In genomic region chr5:120151145-120151544, GRCm38 (mm10) we compare ENCODE assay signal across 15 mouse cellular contexts. TPM values are rescaled to one million over a fixed set of nuclear protein-coding genes. Genes with fewer than 3 reads are reported as not detected.
DNase-seq lines count a peak whose midpoint lies in the region; ATAC-seq and TF ChIP-seq lines count a peak whose summit lies in the region.
"Had no signal": no experiment of that assay in that cellular context is flagged by ENCODE, and none has a peak within 500 bp of the region (broad histone marks: within the 10 kb centered on the region; RNA-seq: fewer than 3 reads in every experiment).

No protein-coding gene starts in this region.

- no peak overlapping the region for H3K4me2 ChIP-seq in midbrain, postnatal 0 days (ENCODE audit: low read depth, low read length, poor library complexity, severe bottlenecking)
- H3K4me2 ChIP-seq in midbrain, embryonic 15.5 days, result no peak overlapping the region
- H3K4me2 ChIP-seq: midbrain, embryonic 13.5 days; neural tube, embryonic 12.5 days had no signal

- H3K36me3 ChIP-seq in kidney, adult 2 months (ENCODE audit: control insufficient read depth, insufficient read depth, low read length), result no peaks in the 10 kb centered on the region
- H3K36me3 ChIP-seq in midbrain, postnatal 0 days (ENCODE audit: insufficient read depth, low read length), result peaks cover 3% of the 10 kb centered on the region; the same call in 1 of the 2 replicates
- H3K36me3 ChIP-seq in midbrain, embryonic 15.5 days (replicated peaks), result no peaks in the 10 kb centered on the region
- H3K36me3 ChIP-seq: midbrain, embryonic 13.5 days had no signal

- H3K9ac ChIP-seq in midbrain, postnatal 0 days (replicated peaks; ENCODE audit: low read length, poor library complexity, severe bottlenecking), result no peak overlapping the region
- H3K9ac ChIP-seq in midbrain, embryonic 15.5 days, result no peak overlapping the region
- H3K9ac ChIP-seq: midbrain, embryonic 13.5 days; neural tube, embryonic 12.5 days had no signal

- WGBS in cerebellum, adult 2 months, result 87% methylated on average over 4 of the region's 4 CpGs
- WGBS in kidney, adult 2 months, result 88% methylated on average over 4 of the region's 4 CpGs
- WGBS in midbrain, postnatal 0 days, result 86% methylated on average over 4 of the region's 4 CpGs
- WGBS in midbrain, embryonic 15.5 days, result 78% methylated on average over 4 of the region's 4 CpGs

- H3K4me1 ChIP-seq in cerebellum, adult 2 months (ENCODE audit: control insufficient read depth, insufficient read depth, low read length), result peaks cover 17% of the 10 kb centered on the region
- no peaks in the 10 kb centered on the region for H3K4me1 ChIP-seq in kidney, adult 2 months (ENCODE audit: control insufficient read depth, insufficient read depth, low read length)
- H3K4me1 ChIP-seq in midbrain, postnatal 0 days (ENCODE audit: insufficient read depth, low read length), result 0 out of 2 replicates have a peak, but pooled peaks cover 5% of the 10 kb centered on the region
- H3K4me1 ChIP-seq in midbrain, embryonic 15.5 days, result peaks cover 24% of the 10 kb centered on the region

- peak; percentile 17; the same call in 1 of the 2 replicates for TF ChIP-seq CTCF in cerebellum, adult 2 months (IDR thresholded peaks at IDR 0.05; ENCODE audit: borderline replicate concordance, insufficient read depth, low read depth, low read length)
- TF ChIP-seq CTCF in kidney, adult 2 months (conservative IDR thresholded peaks at IDR 0.05; ENCODE audit: insufficient read depth, insufficient read length, low read depth, low read length), result peak; percentile 54
- peak; percentile 65 for TF ChIP-seq CTCF in midbrain, postnatal 0 days (IDR thresholded peaks at IDR 0.05)

- no peak for DNase-seq in cerebellum, adult 2 months
- no peak for DNase-seq in cerebellum, adult 8-10 months
- no peak for DNase-seq in kidney, adult 2 months
- DNase-seq in kidney, adult 11 months, result no peak
- DNase-seq in midbrain, postnatal 0 days (ENCODE audit: low spot score), result no peak
- no peak for DNase-seq in urinary bladder, postnatal 10 days (ENCODE audit: low spot score)
- no peak for DNase-seq in left cerebral cortex, adult 11 months (ENCODE audit: low spot score)
- DNase-seq: cerebellum, postnatal 14 days; kidney, postnatal 14 days; right cerebral cortex, postnatal 4 days; thymus, postnatal 25 days had no signal

- H3K9me3 ChIP-seq in midbrain, postnatal 0 days (ENCODE audit: low read length), result no peaks in the 10 kb centered on the region
- H3K9me3 ChIP-seq in midbrain, embryonic 15.5 days, result no peaks in the 10 kb centered on the region
- H3K9me3 ChIP-seq: midbrain, embryonic 13.5 days; neural tube, embryonic 12.5 days had no signal

- no peak overlapping the region for H3K27ac ChIP-seq in cerebellum, adult 2 months (ENCODE audit: insufficient read depth, low read length)
- no peak overlapping the region for H3K27ac ChIP-seq in kidney, adult 2 months (ENCODE audit: insufficient read depth, low read depth, low read length)
- no peak overlapping the region for H3K27ac ChIP-seq in midbrain, postnatal 0 days (ENCODE audit: low read depth, low read length)
- no peak overlapping the region for H3K27ac ChIP-seq in midbrain, embryonic 15.5 days
- H3K27ac ChIP-seq: midbrain, embryonic 13.5 days; neural tube, embryonic 12.5 days had no signal

- no peaks in the 10 kb centered on the region for H3K27me3 ChIP-seq in cerebellum, adult 2 months (ENCODE audit: control insufficient read depth, insufficient read depth, low read length)
- H3K27me3 ChIP-seq in kidney, adult 2 months (replicated peaks; ENCODE audit: control insufficient read depth, insufficient read depth, low read length), result no peaks in the 10 kb centered on the region
- no peaks in the 10 kb centered on the region for H3K27me3 ChIP-seq in midbrain, postnatal 0 days (ENCODE audit: insufficient read depth, low read length)
- no peaks in the 10 kb centered on the region for H3K27me3 ChIP-seq in midbrain, embryonic 15.5 days (replicated peaks)
- H3K27me3 ChIP-seq: neural tube, embryonic 12.5 days; Patski had no signal

- no peak for ATAC-seq in midbrain, postnatal 0 days (ENCODE audit: low FRiP score)
- ATAC-seq in midbrain, embryonic 15.5 days (replicated peaks), result no peak
- ATAC-seq: midbrain, embryonic 13.5 days; Patski had no signal

- no peak for TF ChIP-seq POLR2A in cerebellum, adult 2 months (IDR thresholded peaks at IDR 0.05; ENCODE audit: borderline replicate concordance, insufficient read depth, low read length)
- TF ChIP-seq POLR2A in kidney, adult 2 months (IDR thresholded peaks at IDR 0.05; ENCODE audit: low read depth, low read length), result no peak

- H3K4me3 ChIP-seq in cerebellum, adult 2 months (replicated peaks; ENCODE audit: insufficient read depth, low read depth, low read length), result no peak overlapping the region
- no peak overlapping the region for H3K4me3 ChIP-seq in kidney, adult 2 months (ENCODE audit: insufficient read depth, low read depth, low read length)
- no peak overlapping the region for H3K4me3 ChIP-seq in midbrain, postnatal 0 days (ENCODE audit: low read depth, low read length)
- H3K4me3 ChIP-seq in midbrain, embryonic 15.5 days, result no peak overlapping the region
- H3K4me3 ChIP-seq: midbrain, embryonic 13.5 days; neural tube, embryonic 12.5 days had no signal

RNA-seq across cellular contexts. Expression of gene Rbm19, which starts 34.9 kb away (rescaled TPM):
- 13.8 and 15.3 TPM in 2 replicates for polyA plus RNA-seq in cerebellum, adult 2 months (2012; rRNA removed)
- 10.7 and 12.1 TPM in 2 replicates for polyA plus RNA-seq in kidney, adult 2 months (2012; rRNA removed)
- 34.5 and 34.7 TPM in 2 replicates for total RNA-seq in midbrain, postnatal 0 days (2014; rRNA removed)
- 17.5 and 17.9 TPM in 2 replicates for polyA plus RNA-seq in midbrain, postnatal 0 days (2015; fragmentation: Nextera tagmentation; extraction: Ambion mirVana)
- polyA plus RNA-seq in midbrain, embryonic 15.5 days (2015; fragmentation: Nextera tagmentation; extraction: Ambion mirVana), result 18.8 and 22.2 TPM in 2 replicates
